Mouse (Mus musculus): ENCODE data around the gene Plcb3.
A peak's percentile ranks its signal among the peaks of the same experiment; 100 is the strongest.
"Not testable (repeated sequence)": the region's sequence is repeated elsewhere in the genome, so short reads cannot be mapped to it uniquely, and the experiment has no call there.

The Plcb3 gene

DNA sequence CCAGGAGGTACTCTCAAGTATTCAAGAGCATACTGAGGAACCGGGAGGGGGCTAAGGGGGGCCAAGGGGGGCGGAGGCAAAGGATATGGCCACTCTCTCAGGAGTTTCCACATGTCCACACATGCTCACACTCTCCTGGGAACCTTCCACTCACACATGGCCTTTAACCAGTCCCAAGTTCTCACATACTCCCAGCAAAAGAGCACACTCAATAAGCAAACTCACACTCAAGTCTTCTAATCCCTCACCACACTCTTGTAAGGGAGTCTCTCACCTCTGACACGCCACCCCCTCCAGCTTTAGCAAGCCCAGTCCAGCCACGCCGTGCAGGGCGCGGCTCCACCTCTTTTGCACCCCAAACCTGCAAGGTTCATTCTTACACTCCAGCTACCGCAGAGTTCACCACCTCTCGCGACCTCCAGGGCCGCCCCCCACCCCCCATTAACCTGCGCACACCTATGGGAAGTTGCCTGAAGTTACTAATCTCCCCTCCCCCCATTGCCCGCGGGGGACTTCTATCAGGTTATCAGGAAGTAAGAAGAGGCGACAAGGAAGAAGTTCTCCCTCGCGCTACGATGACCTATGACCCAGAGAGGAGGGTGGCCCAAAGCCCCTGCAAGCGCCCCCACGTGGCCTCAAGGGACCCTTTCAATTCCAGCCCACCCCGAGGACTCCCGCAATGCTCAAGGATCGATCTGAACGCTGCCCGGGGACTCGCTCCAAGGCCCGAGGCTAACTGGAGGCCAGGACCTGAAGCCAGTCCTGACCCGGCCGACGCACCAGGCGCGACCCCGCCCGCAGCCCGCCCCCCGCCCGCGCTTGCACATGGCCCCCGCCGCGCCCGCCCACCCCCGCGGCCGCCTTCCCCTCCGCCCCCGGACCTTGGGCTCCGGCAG lies 55.3 kb downstream of the Plcb3 start:
- peak; percentile 59 for DNase-seq (ENCODE audit: low read depth, low spot score)

DNA sequence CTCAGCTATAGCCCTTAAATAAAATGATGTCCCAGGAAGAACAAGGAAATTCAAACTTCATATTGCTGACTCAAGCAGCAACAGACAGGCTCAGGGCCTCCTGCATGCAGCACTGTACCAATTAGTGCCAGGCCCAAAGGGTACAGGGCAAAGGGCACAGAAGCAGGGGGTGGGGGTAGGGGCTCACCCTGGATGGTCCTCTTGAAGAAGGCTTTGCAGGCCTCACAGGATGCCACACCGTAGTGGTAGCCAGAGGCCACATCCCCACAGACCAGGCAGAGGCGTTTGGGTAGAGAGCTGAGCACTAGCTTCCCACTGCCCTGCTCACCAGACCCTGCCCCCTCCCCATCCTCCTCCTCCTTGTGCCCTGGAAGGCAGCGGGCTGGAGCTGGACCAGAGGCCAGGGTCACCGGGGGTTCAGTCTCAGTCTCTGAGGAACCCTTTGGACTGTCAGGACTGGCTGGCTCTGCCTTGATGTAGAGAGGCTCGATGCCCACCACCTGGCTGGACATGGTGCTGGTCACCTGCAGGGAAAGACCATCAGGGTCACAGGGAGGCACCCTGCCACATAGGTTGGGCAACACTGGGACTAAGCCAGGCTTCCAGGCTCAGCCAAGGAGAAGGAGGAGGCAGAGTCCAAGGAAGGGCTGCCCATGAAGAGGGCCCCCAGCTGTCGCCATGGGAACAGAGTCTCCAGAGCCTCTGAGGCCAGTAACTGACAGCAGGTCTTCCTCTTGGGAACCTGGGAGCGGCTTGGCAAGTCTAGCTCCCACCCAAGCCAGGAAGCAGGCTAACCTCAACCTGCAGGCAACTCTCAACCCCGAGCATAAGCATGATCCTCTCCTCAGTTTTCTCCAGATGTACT lies 56.2 kb downstream of the Plcb3 start:
- peak; percentile 55 for DNase-seq (ENCODE audit: low read depth, low spot score)

DNA sequence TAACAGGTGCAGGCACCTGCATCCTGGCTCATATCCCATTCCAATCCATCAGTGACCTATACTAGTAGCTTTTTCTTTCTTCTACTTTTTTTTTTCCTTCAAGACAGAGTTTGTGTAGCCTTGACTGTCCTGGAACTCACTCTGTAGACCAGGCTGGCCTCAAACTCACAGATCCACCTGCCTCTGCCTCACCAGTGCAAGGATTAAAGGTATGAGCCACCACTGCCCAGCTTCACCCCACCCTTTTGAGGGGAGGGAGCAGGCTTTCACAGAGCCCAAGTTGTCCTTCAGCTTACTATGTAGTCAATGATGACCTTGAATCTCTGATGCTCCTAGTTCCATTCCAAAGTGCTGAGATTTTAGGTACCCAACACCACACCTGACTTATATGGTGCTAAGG lies 56.8 kb downstream of the Plcb3 start:
- DNase-seq (ENCODE audit: low read depth, low spot score), result no peak

DNA sequence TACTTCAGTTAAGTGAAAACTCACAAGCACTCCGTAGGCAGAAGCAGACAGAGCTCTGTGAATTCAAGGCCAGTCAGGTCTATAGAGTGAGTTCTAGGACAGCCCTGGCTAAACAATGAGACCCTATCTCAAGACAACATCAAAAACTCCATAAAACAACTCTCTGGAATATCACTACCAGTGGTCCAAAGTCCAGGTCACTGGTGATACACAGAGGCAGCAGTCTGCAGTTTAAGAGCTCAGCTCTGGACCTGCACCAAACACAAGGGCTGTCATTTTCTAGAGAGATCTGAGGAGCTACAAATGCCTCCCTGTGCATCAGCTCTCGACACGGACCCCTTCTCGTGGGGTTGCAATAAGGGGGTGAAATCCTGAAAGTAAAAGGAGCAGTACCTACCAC lies 57.9 kb downstream of the Plcb3 start:
- DNase-seq (ENCODE audit: low read depth, low spot score), result no peak

DNA sequence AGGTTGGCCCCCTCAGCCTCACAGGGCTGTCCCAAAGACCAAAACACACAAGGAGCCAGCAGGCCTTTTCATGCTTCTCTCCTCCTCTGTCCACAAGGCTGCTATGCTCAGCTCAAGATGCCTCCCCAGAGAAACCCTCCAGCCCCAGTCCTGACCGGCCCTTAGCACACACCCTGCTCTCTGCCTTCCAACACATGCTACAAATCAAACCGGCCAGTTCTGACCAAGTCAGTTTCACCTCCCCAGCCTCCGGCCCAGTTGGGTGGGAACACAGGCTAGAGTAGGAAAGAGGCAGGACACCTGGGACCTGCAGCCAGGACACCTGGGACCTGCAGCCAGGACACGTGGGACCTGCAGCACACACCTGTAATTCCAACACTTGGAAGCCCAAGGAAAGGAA lies 59.8 kb downstream of the Plcb3 start:
- no peak for DNase-seq (ENCODE audit: low read depth, low spot score)

DNA sequence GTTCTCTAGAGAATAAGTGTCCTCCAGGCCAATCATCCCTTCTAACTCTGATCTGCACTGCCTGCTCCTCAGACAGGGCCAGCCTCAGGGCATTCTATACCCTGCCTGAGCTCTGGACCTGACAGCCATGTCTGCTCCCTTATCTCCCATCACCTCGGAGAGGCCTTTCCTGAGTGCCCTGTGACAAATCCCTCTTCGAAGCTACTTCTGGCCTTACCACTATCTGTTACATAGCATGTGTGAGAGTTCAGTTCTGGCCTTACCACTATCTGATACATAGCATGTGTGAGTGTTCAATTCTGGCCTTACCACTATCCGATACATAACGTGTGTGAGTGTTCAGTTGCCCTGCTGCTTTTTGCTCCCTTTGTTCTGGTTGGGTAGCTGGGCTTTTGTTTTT lies 61.0 kb downstream of the Plcb3 start:
- no peak for DNase-seq (ENCODE audit: low read depth, low spot score)

DNA sequence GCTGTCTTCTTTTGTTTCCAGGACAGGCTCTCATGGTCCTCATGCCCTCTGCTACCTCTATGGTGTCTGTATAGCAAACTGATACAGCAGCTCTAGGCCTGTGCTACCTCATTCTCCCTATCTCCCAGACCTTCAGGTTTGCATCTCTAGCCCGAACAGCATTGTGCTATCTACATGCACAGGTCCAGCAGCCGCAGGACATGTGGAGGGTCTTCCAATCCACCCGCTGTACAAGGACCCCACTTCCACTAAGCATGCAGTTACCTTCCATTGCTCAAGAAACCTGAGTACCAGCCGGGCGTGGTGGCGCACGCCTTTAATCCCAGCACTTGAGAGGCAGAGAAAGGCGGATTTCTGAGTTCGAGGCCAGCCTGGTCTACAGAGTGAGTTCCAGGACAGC lies 61.7 kb downstream of the Plcb3 start:
- DNase-seq (ENCODE audit: low read depth, low spot score), result no peak

DNA sequence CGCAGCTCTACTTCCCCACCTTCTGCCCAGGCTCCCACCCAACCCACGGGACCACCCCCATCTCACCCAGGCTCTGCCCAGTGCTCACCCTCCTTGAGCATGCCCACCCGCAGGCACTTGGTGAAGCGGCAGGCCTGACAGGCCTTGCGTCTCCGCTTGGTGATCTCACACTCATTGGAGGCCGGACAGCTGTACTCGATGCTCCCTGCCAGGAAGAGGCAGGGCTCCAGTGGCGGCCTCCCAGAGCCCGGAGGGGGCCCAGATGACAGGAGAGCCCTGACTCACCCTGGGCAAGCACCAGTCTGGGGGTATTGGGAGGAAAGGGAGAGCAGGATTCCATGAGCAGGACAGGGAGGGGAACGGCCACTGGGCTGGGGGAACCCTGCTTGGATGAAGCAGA lies 62.3 kb downstream of the Plcb3 start:
- no peak for DNase-seq (ENCODE audit: low read depth, low spot score)

DNA sequence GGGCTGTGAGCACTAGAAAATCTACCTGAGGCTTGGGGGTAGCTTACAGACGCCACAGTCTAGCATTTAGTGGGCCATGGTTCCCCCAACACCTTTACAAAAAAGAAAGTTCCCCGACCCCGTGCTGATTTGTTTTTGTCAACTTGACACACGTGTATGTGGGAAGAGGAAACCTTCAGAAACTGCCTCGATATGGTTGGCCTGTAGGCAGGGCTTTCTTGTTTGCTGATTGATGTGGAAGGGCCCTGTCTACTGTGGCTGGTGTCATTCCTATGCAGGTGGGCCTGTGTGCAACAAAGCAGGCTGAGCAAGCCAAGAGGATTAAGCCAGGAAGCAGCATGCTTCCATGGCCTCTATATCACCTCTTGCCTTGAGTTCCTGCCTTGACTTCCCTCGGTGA lies 63.2 kb downstream of the Plcb3 start:
- DNase-seq (ENCODE audit: low read depth, low spot score), result no peak

DNA sequence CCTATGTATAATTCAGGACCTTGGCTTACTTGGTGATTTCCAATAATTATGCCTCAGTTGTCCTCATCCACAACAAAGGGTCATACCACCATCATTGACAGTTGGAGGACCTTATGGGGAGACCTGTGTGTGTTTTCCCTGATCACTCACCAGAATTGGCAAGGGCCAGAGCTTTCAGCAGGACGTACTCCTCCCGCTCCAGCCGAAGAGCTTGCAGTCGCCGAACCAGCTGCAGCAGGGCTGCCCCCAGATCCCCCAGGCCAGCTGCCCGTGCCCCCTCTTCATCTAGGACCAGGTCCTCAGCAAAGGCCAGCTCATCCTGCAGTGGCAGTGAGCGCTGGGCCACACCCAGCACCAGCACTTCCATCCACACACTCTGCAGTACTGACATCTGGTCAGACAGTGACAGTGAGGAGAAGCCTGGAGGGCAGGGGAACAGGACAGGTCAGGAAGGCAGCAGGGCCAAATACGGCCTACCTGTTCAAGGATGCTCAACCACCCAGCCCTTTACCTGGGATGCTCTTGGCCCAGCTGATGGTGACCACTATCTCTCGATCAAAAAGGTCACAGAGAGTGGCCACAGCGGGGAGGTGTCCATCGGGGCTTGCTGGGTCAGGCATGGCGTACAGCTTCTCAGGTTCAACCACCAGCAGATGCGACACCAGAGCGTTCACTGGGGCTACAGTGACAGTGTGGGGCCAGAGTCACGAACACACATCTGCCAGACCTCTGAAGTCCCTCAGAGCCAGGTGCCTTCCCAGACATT lies 63.9 kb downstream of the Plcb3 start:
- DNase-seq (ENCODE audit: low read depth, low spot score), result no peak

DNA sequence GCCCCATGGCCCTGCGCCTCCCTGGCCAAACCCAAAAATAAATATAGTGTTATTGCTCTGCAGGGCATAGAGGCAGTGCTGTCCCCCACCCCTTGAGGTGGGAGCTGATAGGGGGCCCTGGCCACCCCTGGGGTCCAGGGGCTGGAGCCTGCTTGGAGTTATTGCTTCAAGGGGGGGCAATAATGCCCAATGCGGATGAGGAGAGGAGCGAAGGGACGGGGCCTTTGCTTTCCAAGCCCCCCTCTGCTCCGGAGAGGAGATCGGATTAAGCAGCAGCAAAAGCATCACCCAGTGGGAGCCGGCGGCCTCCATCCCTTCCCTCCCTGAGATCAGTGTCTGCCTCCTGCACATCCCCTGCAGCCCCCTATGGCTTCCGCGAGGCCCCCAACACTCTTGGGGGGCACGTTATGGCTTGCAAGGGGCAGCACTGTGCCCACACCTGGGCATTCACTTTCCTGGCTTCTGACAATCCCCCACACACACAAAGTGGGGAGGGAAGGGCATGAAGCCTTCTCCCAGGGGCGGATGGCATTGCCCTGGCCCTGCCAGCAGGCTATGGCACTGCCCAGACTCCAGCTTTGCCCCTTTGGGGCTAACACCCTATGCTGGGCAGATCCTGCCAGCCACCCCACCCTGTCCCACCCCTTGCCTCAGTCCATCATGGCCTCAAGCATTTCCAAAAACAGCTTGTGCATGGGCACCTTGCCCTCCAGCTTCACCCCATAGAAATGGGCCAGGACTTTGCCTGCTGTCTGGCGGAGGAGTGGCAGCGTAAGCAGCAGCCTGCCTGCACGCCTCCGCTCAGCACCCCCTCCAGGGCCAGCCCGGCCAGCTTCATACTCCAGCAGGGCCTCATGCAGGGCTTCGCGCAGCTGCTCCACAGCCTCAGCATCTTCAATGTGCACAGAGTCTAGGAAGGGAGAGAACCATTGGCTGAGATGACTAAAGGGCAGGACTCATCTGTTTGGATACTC lies 64.9 kb downstream of the Plcb3 start:
- DNase-seq (ENCODE audit: low read depth, low spot score), result no peak

DNA sequence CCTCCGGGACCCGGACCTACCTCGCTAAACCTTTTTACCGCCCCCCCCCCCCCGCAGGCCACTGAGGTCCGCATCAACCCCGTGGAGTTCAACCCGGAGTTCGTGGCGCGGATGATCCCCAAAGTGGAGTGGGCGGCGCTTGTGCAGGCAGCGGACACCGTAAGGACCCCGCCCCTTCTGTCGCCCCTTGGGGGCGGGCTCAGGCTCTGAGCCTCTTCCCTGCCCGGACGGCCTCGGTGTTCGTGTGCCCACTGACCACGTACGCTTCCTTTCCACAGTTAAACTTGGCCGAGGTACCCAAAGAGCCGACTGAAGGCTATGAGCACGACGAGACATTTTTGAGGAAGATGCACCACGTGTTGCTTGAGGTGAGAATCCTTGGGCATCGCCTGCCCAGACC lies 66.0 kb downstream of the Plcb3 start:
- not testable (repeated sequence) for DNase-seq (ENCODE audit: low read depth, low spot score)

DNA sequence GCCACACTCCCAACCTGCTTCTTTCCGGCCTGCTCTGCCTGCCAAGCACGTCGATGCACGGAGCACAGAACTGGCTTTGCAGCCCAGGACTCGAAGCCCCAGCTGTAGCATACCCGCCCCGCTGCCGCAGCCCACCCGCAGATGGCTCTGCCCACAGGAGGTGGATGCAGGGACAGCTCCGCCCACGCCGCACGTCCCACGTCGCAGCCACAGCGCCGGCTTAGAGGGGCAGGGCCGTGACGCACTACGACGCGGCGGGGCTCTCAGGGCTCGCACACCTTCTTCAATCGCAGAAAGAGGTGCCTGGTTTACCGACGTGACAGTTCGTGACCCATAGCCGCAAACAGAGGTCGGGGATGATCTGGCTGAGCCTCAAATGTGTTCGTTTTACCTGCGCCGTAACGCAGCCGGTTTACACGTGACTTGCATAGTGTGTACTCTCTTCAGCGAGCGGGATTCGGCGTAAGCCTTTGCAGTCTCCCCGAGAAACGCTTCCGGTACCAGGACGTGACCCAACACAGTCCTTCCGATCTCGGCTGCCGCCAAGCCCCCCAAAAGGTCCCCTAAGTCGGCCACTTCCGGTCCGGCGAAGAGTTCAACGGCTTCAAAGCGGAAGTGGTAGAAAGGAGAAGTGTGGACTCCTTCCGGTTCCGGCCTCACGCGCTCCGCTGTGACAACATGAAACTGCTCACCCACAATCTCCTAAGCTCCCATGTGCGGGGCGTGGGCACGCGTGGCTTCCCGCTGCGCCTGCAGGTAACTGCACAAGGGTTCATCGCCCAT lies 66.6 kb downstream of the Plcb3 start, which contains the start of the genes Trmt112 and Prdx5:
Gene Trmt112 (plus strand): TSS at position 192 of the 783 bp plus-strand sequence.
Gene Prdx5 (minus strand): TSS at position 600 of the 783 bp plus-strand sequence.
- DNase-seq (ENCODE audit: low read depth, low spot score), result peak; percentile 94

DNA sequence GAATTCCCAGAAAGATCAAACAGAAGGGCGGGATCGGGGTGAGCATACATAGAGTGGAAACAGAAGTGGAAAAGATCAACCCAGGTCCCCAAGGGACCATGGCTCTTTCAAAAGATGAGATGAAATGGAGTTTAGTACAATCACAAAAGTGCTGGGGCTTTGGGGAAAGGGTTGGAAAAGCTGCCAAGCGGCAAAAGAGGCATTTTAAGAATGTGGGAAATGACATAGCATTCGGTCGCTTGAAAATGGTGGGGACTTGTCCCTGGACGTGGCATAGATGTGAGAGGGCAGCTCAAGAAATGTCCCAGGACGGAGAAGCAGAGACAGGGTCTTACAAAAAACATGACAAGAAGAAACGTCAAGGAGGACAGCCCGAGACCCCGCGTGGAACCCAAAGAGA lies 67.2 kb downstream of the Plcb3 start:
- DNase-seq (ENCODE audit: low read depth, low spot score), result no peak

DNA sequence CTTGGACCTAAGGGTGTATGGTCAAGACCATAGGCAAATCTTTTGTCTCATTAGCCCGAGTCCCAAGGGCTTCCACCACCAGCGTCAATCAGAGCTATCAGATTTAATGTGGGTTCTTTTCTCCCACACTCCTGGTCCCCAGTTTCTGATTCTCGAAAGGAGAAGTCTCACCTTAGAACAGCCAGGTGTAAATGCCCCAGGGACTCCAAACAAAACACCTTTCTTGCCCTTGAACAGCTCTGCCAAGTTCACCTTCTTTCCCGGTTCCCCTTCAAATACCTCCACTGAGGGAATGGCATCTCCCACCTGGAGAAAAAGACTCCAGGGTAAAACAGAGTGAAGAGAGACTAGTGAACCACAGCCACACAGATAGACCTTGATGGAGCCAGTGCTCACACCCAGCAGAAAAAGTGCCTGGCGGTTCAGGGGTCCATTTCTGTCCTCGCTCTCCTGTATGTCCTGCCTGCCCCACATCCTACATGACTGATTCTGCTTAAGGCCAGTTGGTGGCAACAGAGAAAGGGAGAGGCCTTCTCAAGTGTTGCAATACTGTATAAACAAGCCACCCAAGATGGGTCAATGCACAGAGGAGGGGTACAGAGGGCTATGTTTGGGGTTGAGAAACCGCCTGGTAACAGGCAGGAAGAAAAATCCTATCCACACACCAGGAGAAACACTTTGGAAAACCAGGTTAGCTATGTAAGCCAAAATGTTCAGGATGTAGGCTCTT lies 68.3 kb downstream of the Plcb3 start:
- DNase-seq (ENCODE audit: low read depth, low spot score), result no peak

DNA sequence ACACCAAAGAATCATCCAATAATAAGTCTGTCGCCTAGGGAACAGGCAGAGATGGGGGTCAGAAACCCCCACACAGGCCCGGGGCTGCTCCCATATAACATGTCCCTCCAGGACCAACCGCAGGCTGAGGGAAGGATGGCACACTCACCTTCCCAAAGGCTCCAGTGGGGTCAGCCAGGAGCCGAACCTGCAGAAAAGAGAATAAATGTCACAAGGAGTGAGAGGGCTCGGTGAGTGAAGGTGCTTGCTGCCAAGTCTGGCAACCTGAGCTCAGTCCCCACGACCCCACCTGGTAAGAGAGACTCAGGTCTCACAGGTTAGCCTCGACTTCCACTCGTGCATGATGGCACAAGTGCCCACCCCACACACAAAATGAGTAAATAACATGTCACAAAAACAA lies 69.2 kb downstream of the Plcb3 start:
- DNase-seq (ENCODE audit: low read depth, low spot score), result no peak

DNA sequence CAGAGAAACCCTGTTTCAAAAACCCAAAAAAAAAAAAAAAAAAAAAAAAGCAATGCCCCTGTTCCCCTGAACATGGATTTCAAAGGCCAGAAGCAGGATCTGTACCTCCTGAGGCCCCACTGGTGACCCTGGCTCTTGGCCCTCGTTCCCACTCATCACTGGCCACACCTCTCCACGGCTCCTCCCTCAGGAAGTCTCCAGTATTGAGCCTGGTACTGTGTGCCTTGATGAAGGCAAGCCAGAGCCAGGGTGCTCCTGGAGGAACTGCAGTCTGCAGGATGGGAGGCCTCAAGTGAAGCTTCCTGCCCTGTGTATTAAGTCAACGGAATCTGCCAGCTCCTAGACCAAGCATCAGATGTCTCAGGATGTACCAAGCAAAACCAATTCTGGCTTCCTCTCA lies 70.1 kb downstream of the Plcb3 start:
- no peak for DNase-seq (ENCODE audit: low read depth, low spot score)

DNA sequence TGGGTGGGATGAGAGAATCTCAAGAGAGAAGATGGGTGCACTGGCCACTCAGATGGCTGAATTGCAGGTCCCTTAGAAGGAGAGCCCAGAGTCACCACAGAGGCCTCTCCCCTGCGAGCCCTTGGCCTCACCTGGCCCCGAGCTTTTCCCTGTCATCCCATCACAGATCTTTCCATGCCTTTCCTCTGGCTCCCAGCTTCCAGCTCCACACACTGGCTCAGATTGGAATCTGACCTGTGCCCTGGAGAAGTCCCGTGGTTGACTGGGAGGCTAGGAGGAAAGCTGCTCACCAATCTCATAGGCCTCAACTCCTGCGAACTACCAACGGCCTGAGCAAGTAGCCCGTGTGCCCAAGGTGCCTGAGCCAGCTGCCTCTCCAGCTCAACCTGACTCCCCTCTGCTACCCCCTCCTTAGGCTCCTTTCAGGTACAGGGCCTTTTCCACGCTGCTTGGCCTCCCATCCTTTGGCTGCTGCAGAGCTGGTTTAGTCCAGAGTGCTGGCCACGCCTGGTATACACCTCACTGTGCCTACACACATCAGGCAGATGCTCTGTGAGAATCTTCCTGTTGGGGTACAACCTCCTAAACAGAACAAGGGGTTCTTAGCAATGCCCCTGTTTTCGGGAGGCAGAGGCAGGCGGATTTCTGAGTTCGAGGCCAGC lies 70.6 kb downstream of the Plcb3 start:
- DNase-seq (ENCODE audit: low read depth, low spot score), result no peak

DNA sequence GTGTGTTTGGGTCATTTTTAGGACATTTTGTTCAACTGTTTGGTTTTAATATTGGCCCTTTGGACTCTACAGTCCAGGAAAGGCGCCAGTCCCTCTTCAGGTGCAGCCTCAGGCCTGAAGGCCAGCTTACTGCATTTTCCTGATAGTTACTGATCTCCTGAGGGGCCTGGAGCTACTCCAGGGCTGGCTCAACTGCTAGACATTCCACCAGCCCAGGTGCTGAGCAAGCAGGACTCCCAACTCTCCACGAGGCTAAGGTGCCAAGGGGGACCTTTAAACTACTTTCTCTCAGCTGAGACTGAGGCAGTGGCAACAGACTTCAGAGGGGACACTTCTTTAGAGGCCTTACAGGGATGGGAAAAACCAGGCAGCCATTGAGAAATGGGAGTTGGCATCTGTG lies 71.4 kb downstream of the Plcb3 start:
- no peak for DNase-seq (ENCODE audit: low read depth, low spot score)

Data from skeletal muscle tissue, adult 2 months (tissue).